ENCODE assay signal across 8 mouse cellular contexts in the genomic region with DNA sequence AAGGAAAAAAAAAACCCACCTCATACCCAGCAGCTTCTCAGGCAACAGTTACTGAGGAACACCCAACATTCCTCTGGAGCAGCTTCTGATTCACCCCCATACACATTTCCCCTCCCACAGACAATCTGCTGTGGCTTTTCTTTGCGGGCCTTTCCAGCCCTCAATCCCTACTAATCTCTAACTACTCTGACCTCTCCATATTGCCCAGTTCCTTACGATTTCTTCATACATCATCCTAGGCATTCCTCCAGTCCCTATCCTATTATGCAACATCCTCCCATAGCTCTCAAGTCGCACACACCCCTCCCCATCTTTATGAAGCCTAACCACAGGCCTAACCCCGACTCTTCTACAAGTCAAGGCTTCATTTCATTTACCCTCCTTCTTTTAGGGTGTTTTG. TPM values are rescaled to one million over a fixed set of nuclear protein-coding genes. Genes with fewer than 3 reads are reported as not detected.
DNase-seq lines count a peak whose midpoint lies in the region; ATAC-seq and TF ChIP-seq lines count a peak whose summit lies in the region.

No protein-coding gene starts in this region.

- peak overlapping the region; percentile 50 for H3K4me2 ChIP-seq in embryonic facial prominence, embryonic 11.5 days (ENCODE audit: low read depth, low read length)
- peak overlapping the region; percentile 85 for H3K4me2 ChIP-seq in hindbrain, postnatal 0 days (ENCODE audit: low read depth, low read length)
- peak overlapping the region; percentile 70 for H3K4me2 ChIP-seq in midbrain, embryonic 15.5 days

- TF ChIP-seq CTCF in liver, adult 2 months (IDR thresholded peaks at IDR 0.05; ENCODE audit: low read depth, low read length): no peak
- TF ChIP-seq CTCF in hindbrain, postnatal 0 days (IDR thresholded peaks at IDR 0.05; ENCODE audit: low read depth): no peak

- no peak for DNase-seq in liver, adult 2 months (ENCODE audit: extremely low read depth, low read depth, low spot score)
- no peak for DNase-seq in liver
- DNase-seq in embryonic facial prominence, embryonic 11.5 days (ENCODE audit: low spot score): no peak
- DNase-seq in hindbrain, postnatal 0 days (ENCODE audit: low spot score): no peak
- DNase-seq in spleen, postnatal 10 days (ENCODE audit: low spot score in 2 of 2): no peak
- no peak for DNase-seq in thymus, postnatal 10 days (ENCODE audit: low spot score in 2 of 2)

- WGBS in liver, adult 2 months: 18% methylated on average over 4 of the region's 4 CpGs
- 78% methylated on average over 4 of the region's 4 CpGs for WGBS in embryonic facial prominence, embryonic 11.5 days
- 65% methylated on average over 4 of the region's 4 CpGs for WGBS in hindbrain, postnatal 0 days
- 73% methylated on average over 4 of the region's 4 CpGs for WGBS in midbrain, embryonic 15.5 days

- TF ChIP-seq POLR2A in liver, adult 2 months (IDR thresholded peaks at IDR 0.05; ENCODE audit: extremely low read depth, insufficient read depth, low read length): no peak

- H3K4me1 ChIP-seq in liver, adult 2 months (ENCODE audit: control insufficient read depth, insufficient read depth, low read length): peaks cover 7% of the 10 kb centered on the region; the same call in 1 of the 2 replicates
- H3K4me1 ChIP-seq in embryonic facial prominence, embryonic 11.5 days (ENCODE audit: control insufficient read depth, insufficient read depth, low read length): no peaks in the 10 kb centered on the region
- peaks cover 6% of the 10 kb centered on the region; the same call in 1 of the 2 replicates for H3K4me1 ChIP-seq in hindbrain, postnatal 0 days (ENCODE audit: insufficient read depth, low read length)
- peaks cover 27% of the 10 kb centered on the region for H3K4me1 ChIP-seq in midbrain, embryonic 15.5 days

- no peak overlapping the region for H3K27ac ChIP-seq in liver, adult 2 months (replicated peaks; ENCODE audit: insufficient read depth, low read depth, low read length)
- no peak overlapping the region for H3K27ac ChIP-seq in embryonic facial prominence, embryonic 11.5 days (replicated peaks; ENCODE audit: low read depth, low read length)
- H3K27ac ChIP-seq in hindbrain, postnatal 0 days: no peak overlapping the region
- no peak overlapping the region for H3K27ac ChIP-seq in midbrain, embryonic 15.5 days

- no peak for ATAC-seq in embryonic facial prominence, embryonic 11.5 days (replicated peaks; ENCODE audit: insufficient number of reproducible peaks, low FRiP score, low TSS enrichment, low read depth)
- no peak for ATAC-seq in hindbrain, postnatal 0 days
- ATAC-seq in midbrain, embryonic 15.5 days (replicated peaks): no peak
- no peak for ATAC-seq in CD4-positive, CD25-positive, alpha-beta regulatory T cell, adult 4 months

- peak overlapping the region; percentile 13; the same call in 1 of the 2 replicates for H3K4me3 ChIP-seq in liver, adult 2 months (ENCODE audit: insufficient read depth, low read depth, low read length)
- H3K4me3 ChIP-seq in embryonic facial prominence, embryonic 11.5 days (ENCODE audit: low read depth, low read length): peak overlapping the region; percentile 88
- peak overlapping the region; percentile 95 for H3K4me3 ChIP-seq in hindbrain, postnatal 0 days (ENCODE audit: low read length)
- peak overlapping the region; percentile 78 for H3K4me3 ChIP-seq in midbrain, embryonic 15.5 days

- peaks cover 4% of the 10 kb centered on the region; the same call in 1 of the 2 replicates for H3K36me3 ChIP-seq in liver, adult 2 months (ENCODE audit: control insufficient read depth, insufficient read depth, low read length)
- H3K36me3 ChIP-seq in embryonic facial prominence, embryonic 11.5 days (replicated peaks; ENCODE audit: control insufficient read depth, insufficient read depth, low read depth, low read length): no peaks in the 10 kb centered on the region
- no peaks in the 10 kb centered on the region for H3K36me3 ChIP-seq in hindbrain, postnatal 0 days (ENCODE audit: insufficient read depth, low read length)
- H3K36me3 ChIP-seq in midbrain, embryonic 15.5 days (replicated peaks): no peaks in the 10 kb centered on the region

- H3K9me3 ChIP-seq in embryonic facial prominence, embryonic 11.5 days (replicated peaks; ENCODE audit: control insufficient read depth, low read length): no peaks in the 10 kb centered on the region
- H3K9me3 ChIP-seq in hindbrain, postnatal 0 days (ENCODE audit: low read length): no peaks in the 10 kb centered on the region
- H3K9me3 ChIP-seq in midbrain, embryonic 15.5 days: no peaks in the 10 kb centered on the region

- peaks cover 23% of the 10 kb centered on the region for H3K79me2 ChIP-seq in liver, adult 2 months (ENCODE audit: control insufficient read depth, insufficient read depth, low read length)

- H3K27me3 ChIP-seq in liver, adult 2 months (ENCODE audit: control insufficient read depth, insufficient read depth, low read length): no peaks in the 10 kb centered on the region
- no peaks in the 10 kb centered on the region for H3K27me3 ChIP-seq in embryonic facial prominence, embryonic 11.5 days (ENCODE audit: control insufficient read depth, insufficient read depth, low read length)
- no peaks in the 10 kb centered on the region for H3K27me3 ChIP-seq in hindbrain, postnatal 0 days (ENCODE audit: insufficient read depth, low read length)
- H3K27me3 ChIP-seq in midbrain, embryonic 15.5 days (replicated peaks): no peaks in the 10 kb centered on the region

- H3K9ac ChIP-seq in liver, adult 2 months (ENCODE audit: low read depth, low read length): peak overlapping the region; percentile 25; the same call in 1 of the 2 replicates
- no peak overlapping the region for H3K9ac ChIP-seq in embryonic facial prominence, embryonic 11.5 days (replicated peaks; ENCODE audit: low read length)
- H3K9ac ChIP-seq in hindbrain, postnatal 0 days (replicated peaks; ENCODE audit: low read length): peak overlapping the region; percentile 84
- H3K9ac ChIP-seq in midbrain, embryonic 15.5 days: peak overlapping the region; percentile 86

RNA-seq across cellular contexts. Expression of gene Pip5k1a, which starts 1.6 kb away (rescaled TPM):
- 4.5 and 5.6 TPM in 2 replicates for total RNA-seq in liver, adult 2 months (2014; rRNA removed)
- 5.2 and 6.7 TPM in 2 replicates for polyA plus RNA-seq in liver, adult 2 months (2012; rRNA removed)
- 15.4 and 16.1 TPM in 2 replicates for polyA plus RNA-seq in embryonic facial prominence, embryonic 11.5 days (2014; fragmentation: Nextera tagmentation; extraction: Ambion mirVana)
- total RNA-seq in hindbrain, postnatal 0 days (2014; rRNA removed): 15.5 and 18.5 TPM in 2 replicates
- polyA plus RNA-seq in hindbrain, postnatal 0 days (2015; fragmentation: Nextera tagmentation; extraction: Ambion mirVana): 12.4 and 14.7 TPM in 2 replicates
- 17.2 and 17.4 TPM in 2 replicates for polyA plus RNA-seq in midbrain, embryonic 15.5 days (2015; fragmentation: Nextera tagmentation; extraction: Ambion mirVana)
- 10 to 100 TPM; 13.4 to 14.3 TPM for polyA plus RNA-seq in CD4-positive, CD25-positive, alpha-beta regulatory T cell, adult 4 months (2017; shearing (Covaris generic))

RNA-seq across cellular contexts. Expression of gene Vps72, which starts 5.7 kb away (rescaled TPM):
- 9.9 and 12.7 TPM in 2 replicates for total RNA-seq in liver, adult 2 months (2014; rRNA removed)
- polyA plus RNA-seq in liver, adult 2 months (2012; rRNA removed): 25.1 and 27.4 TPM in 2 replicates
- polyA plus RNA-seq in embryonic facial prominence, embryonic 11.5 days (2014; fragmentation: Nextera tagmentation; extraction: Ambion mirVana): 229 and 232 TPM in 2 replicates
- total RNA-seq in hindbrain, postnatal 0 days (2014; rRNA removed): 52.7 and 53.6 TPM in 2 replicates
- polyA plus RNA-seq in hindbrain, postnatal 0 days (2015; fragmentation: Nextera tagmentation; extraction: Ambion mirVana): 121 and 123 TPM in 2 replicates
- 212 and 216 TPM in 2 replicates for polyA plus RNA-seq in midbrain, embryonic 15.5 days (2015; fragmentation: Nextera tagmentation; extraction: Ambion mirVana)
- 10 to 100 TPM; 64.3 to 69.5 TPM for polyA plus RNA-seq in CD4-positive, CD25-positive, alpha-beta regulatory T cell, adult 4 months (2017; shearing (Covaris generic))

RNA-seq across cellular contexts. Expression of gene Tmod4, which starts 19.2 kb away (rescaled TPM):
- 0.65 TPM in 1 of 2 replicates, not detected in the other for total RNA-seq in liver, adult 2 months (2014; rRNA removed)
- 0.25 TPM in 1 of 2 replicates, not detected in the other for polyA plus RNA-seq in liver, adult 2 months (2012; rRNA removed)
- 0.28 and 0.42 TPM in 2 replicates for polyA plus RNA-seq in embryonic facial prominence, embryonic 11.5 days (2014; fragmentation: Nextera tagmentation; extraction: Ambion mirVana)
- total RNA-seq in hindbrain, postnatal 0 days (2014; rRNA removed): 0.43 and 0.73 TPM in 2 replicates
- 1.1 and 1.5 TPM in 2 replicates for polyA plus RNA-seq in hindbrain, postnatal 0 days (2015; fragmentation: Nextera tagmentation; extraction: Ambion mirVana)
- polyA plus RNA-seq in midbrain, embryonic 15.5 days (2015; fragmentation: Nextera tagmentation; extraction: Ambion mirVana): 1.7 and 2.0 TPM in 2 replicates
- polyA plus RNA-seq in CD4-positive, CD25-positive, alpha-beta regulatory T cell, adult 4 months (2017; shearing (Covaris generic)): 1 to 10 TPM; 2.5 TPM

RNA-seq across cellular contexts. Expression of gene Scnm1, which starts 28.7 kb away (rescaled TPM):
- 12.6 and 13.3 TPM in 2 replicates for total RNA-seq in liver, adult 2 months (2014; rRNA removed)
- 15.2 and 17.7 TPM in 2 replicates for polyA plus RNA-seq in liver, adult 2 months (2012; rRNA removed)
- 71.8 and 84.0 TPM in 2 replicates for polyA plus RNA-seq in embryonic facial prominence, embryonic 11.5 days (2014; fragmentation: Nextera tagmentation; extraction: Ambion mirVana)
- 44.6 and 56.7 TPM in 2 replicates for total RNA-seq in hindbrain, postnatal 0 days (2014; rRNA removed)
- polyA plus RNA-seq in hindbrain, postnatal 0 days (2015; fragmentation: Nextera tagmentation; extraction: Ambion mirVana): 72.1 and 75.7 TPM in 2 replicates
- polyA plus RNA-seq in midbrain, embryonic 15.5 days (2015; fragmentation: Nextera tagmentation; extraction: Ambion mirVana): 89.8 and 90.0 TPM in 2 replicates
- 100 to 1,000 TPM; 110 TPM for polyA plus RNA-seq in CD4-positive, CD25-positive, alpha-beta regulatory T cell, adult 4 months (2017; shearing (Covaris generic))

RNA-seq across cellular contexts. Expression of gene Lysmd1, which starts 28.8 kb away (rescaled TPM):
- 7.0 and 7.9 TPM in 2 replicates for total RNA-seq in liver, adult 2 months (2014; rRNA removed)
- 6.1 and 6.5 TPM in 2 replicates for polyA plus RNA-seq in liver, adult 2 months (2012; rRNA removed)
- 13.2 and 15.1 TPM in 2 replicates for polyA plus RNA-seq in embryonic facial prominence, embryonic 11.5 days (2014; fragmentation: Nextera tagmentation; extraction: Ambion mirVana)
- total RNA-seq in hindbrain, postnatal 0 days (2014; rRNA removed): 33.4 and 38.5 TPM in 2 replicates
- polyA plus RNA-seq in hindbrain, postnatal 0 days (2015; fragmentation: Nextera tagmentation; extraction: Ambion mirVana): 39.2 and 42.4 TPM in 2 replicates
- polyA plus RNA-seq in midbrain, embryonic 15.5 days (2015; fragmentation: Nextera tagmentation; extraction: Ambion mirVana): 48.9 and 52.1 TPM in 2 replicates
- polyA plus RNA-seq in CD4-positive, CD25-positive, alpha-beta regulatory T cell, adult 4 months (2017; shearing (Covaris generic)): 10 to 100 TPM; 25.4 to 43.9 TPM

Comparison
In these comparisons a context has a peak if more than half of its experiments do, and no peak if none do; other contexts are left out.
1. H3K4me3 ChIP-seq: peak in every context shown above with its lines; median percentile 95 in hindbrain, postnatal 0 days; 88 in embryonic facial prominence, embryonic 11.5 days; 78 in midbrain, embryonic 15.5 days; 13 in liver, adult 2 months.